Mouse (Mus musculus): Measurements from ENCODE around the gene Shisal2a. TPM values are rescaled to one million over a fixed set of nuclear protein-coding genes. Genes with fewer than 3 reads are reported as not detected.

The Shisal2a gene
- total and polyA plus RNA-seq, 3 experiments: not detected

GRCm38 (mm10) chr4:108327730-108328484 is 55.2 kb downstream of the Shisal2a start, which contains the start of gene Coa7 (continued):
- no peak for TF ChIP-seq SMC3 (IDR thresholded peaks at IDR 0.05; ENCODE audit: low read depth, low read length)
- TF ChIP-seq MAX (IDR thresholded peaks at IDR 0.05; ENCODE audit: low read length): peak; percentile 96
- TF ChIP-seq EP300 (IDR thresholded peaks at IDR 0.05; ENCODE audit: low read length): no peak
- TF ChIP-seq CTCF (conservative IDR thresholded peaks at IDR 0.05 in 1 of 2, IDR thresholded peaks at IDR 0.05 in 1 of 2; ENCODE audit: low read depth in 2 of 2, low read length in 2 of 2): no peak
- TF ChIP-seq HCFC1 (IDR thresholded peaks at IDR 0.05; ENCODE audit: low read depth, low read length): peak; percentile 57
- TF ChIP-seq RCOR1 (conservative IDR thresholded peaks at IDR 0.05; ENCODE audit: low read depth, low read length): 0 out of 2 replicates have a peak, but pooled peaks have one; percentile 21
- TF ChIP-seq TCF12 (IDR thresholded peaks at IDR 0.05; ENCODE audit: low read depth, low read length): peak; percentile 75
- TF ChIP-seq MAFK (IDR thresholded peaks at IDR 0.05; ENCODE audit: insufficient replicate concordance, low read length): no peak
- TF ChIP-seq JUN (IDR thresholded peaks at IDR 0.05; ENCODE audit: insufficient read depth, low read depth, low read length): no peak

GRCm38 (mm10) chr4:108327071-108327579 is 56.0 kb downstream of the Shisal2a start:
- H3K9me3 ChIP-seq (replicated peaks; ENCODE audit: low read length): no peaks in the 10 kb centered on the region
- peak overlapping the region; percentile 92 for H3K9ac ChIP-seq (ENCODE audit: insufficient read depth, low read depth)
- H3K79me2 ChIP-seq (replicated peaks; ENCODE audit: control insufficient read depth, extremely low read depth, insufficient read depth, poor library complexity, severe bottlenecking): peaks cover 9% of the 10 kb centered on the region
- in situ Hi-C loops (cut with MboI; ENCODE audit: low pct_ligation_motif_present, low pct_unique_long_range_greater_than_20kb, low sequenced_read_pairs): loop anchor here (25.0 kb wide), 1 partner anchor 235 kb away; no protein-coding TSS in a partner anchor
- H3K36me3 ChIP-seq (replicated peaks in 1 of 2; ENCODE audit: control insufficient read depth in 1 of 2, insufficient read depth in 1 of 2, low read length in 1 of 2): peaks cover 5 to 23% of the 10 kb centered on the region in 2 experiments
- H3K4me2 ChIP-seq (ENCODE audit: insufficient read depth, low read depth, poor library complexity, severe bottlenecking): peak overlapping the region; percentile 85
- peak overlapping the region; percentile 64; the same call in 1 of the 2 replicates for H3K27ac ChIP-seq (ENCODE audit: insufficient read depth, low read depth)
- H3K4me1 ChIP-seq (ENCODE audit: control insufficient read depth in 1 of 2, insufficient read depth in 2 of 2): peaks cover 3 to 25% of the 10 kb centered on the region in 2 experiments; a peak in 3 of 4 replicates
- peak; percentile 74 for DNase-seq (ENCODE audit: extremely low read depth)
- dilution Hi-C loops (cut with MboI; ENCODE audit: extremely low pct_ligation_motif_present, extremely low pct_unique_long_range_greater_than_20kb, low sequenced_read_pairs): no loop called here
- peak overlapping the region; percentile 65 to 74 (median 70) for H3K4me3 ChIP-seq (replicated peaks in 1 of 3; ENCODE audit: low read depth in 2 of 3, low read length in 2 of 3, poor library complexity in 1 of 3)
- H3K27me3 ChIP-seq (replicated peaks): no peaks in the 10 kb centered on the region
- TF ChIP-seq ETS1 (conservative IDR thresholded peaks at IDR 0.05; ENCODE audit: low read depth, low read length) (0 out of 2 replicates have a peak, but pooled peaks have one; percentile 5), CTCF (conservative IDR thresholded peaks at IDR 0.05 in 1 of 2, IDR thresholded peaks at IDR 0.05 in 1 of 2; ENCODE audit: low read depth in 2 of 2, low read length in 2 of 2) (peak; percentile 12 to 84; a peak in 2 of 4 replicates), UBTF (IDR thresholded peaks at IDR 0.05; ENCODE audit: low read depth, low read length) (no peak), CHD2 (IDR thresholded peaks at IDR 0.05; ENCODE audit: low read length) (no peak), E2F4 (IDR thresholded peaks at IDR 0.05; ENCODE audit: insufficient replicate concordance, low read depth, low read length) (0 out of 2 replicates have a peak, but pooled peaks have one; percentile 40), RCOR1 (conservative IDR thresholded peaks at IDR 0.05; ENCODE audit: low read depth, low read length) (no peak), SMC3 (IDR thresholded peaks at IDR 0.05; ENCODE audit: low read depth, low read length) (peak; percentile 65), NELFE (IDR thresholded peaks at IDR 0.05; ENCODE audit: low read depth, low read length) (no peak), RAD21 (IDR thresholded peaks at IDR 0.05; ENCODE audit: low read depth, low read length) (peak; percentile 86), POLR2A (IDR thresholded peaks at IDR 0.05; ENCODE audit: low read depth, low read length) (no peak), KAT2A (IDR thresholded peaks at IDR 0.05; ENCODE audit: insufficient replicate concordance, low read length) (no peak), SIN3A (IDR thresholded peaks at IDR 0.05; ENCODE audit: low read length) (no peak; the same call in 1 of the 2 replicates), MYC (IDR thresholded peaks at IDR 0.05; ENCODE audit: low read depth, low read length) (0 out of 2 replicates have a peak, but pooled peaks have one; percentile 21), PAX5 (IDR thresholded peaks at IDR 0.05; ENCODE audit: low read length) (no peak), NRF1 (IDR thresholded peaks at IDR 0.05; ENCODE audit: low read depth, low read length) (no peak; the same call in 1 of the 2 replicates), MXI1 (IDR thresholded peaks at IDR 0.05; ENCODE audit: low read depth, low read length) (no peak), IRF4 (IDR thresholded peaks at IDR 0.05; ENCODE audit: low read depth, low read length) (peak; percentile 48), JUND (conservative IDR thresholded peaks at IDR 0.05; ENCODE audit: low read depth, low read length) (no peak; the same call in 1 of the 2 replicates), USF1 (IDR thresholded peaks at IDR 0.05; ENCODE audit: low read depth, low read length) (no peak), POLR2AphosphoS2 (IDR thresholded peaks at IDR 0.05; ENCODE audit: low read depth, low read length) (no peak), ELF1 (IDR thresholded peaks at IDR 0.05; ENCODE audit: low read depth, low read length) (no peak; the same call in 1 of the 2 replicates), MEF2A (IDR thresholded peaks at IDR 0.05; ENCODE audit: borderline replicate concordance, low read depth, low read length) (no peak), TBP (conservative IDR thresholded peaks at IDR 0.05; ENCODE audit: low read depth, low read length) (no peak), JUN (IDR thresholded peaks at IDR 0.05; ENCODE audit: insufficient read depth, low read depth, low read length) (no peak), MAX (IDR thresholded peaks at IDR 0.05; ENCODE audit: low read length) (no peak), ZMIZ1 (IDR thresholded peaks at IDR 0.05; ENCODE audit: low read depth, low read length) (no peak), ZNF384 (IDR thresholded peaks at IDR 0.05; ENCODE audit: low read depth, low read length) (no peak), USF2 (conservative IDR thresholded peaks at IDR 0.05; ENCODE audit: low read depth, low read length) (no peak), EP300 (IDR thresholded peaks at IDR 0.05; ENCODE audit: low read length) (no peak), ZC3H11A (IDR thresholded peaks at IDR 0.05; ENCODE audit: low read depth, low read length) (peak; percentile 32; the same call in 1 of the 2 replicates), GABPA (IDR thresholded peaks at IDR 0.05; ENCODE audit: insufficient replicate concordance, low read depth, low read length) (no peak)

Measured in CH12.LX (cell line).